Mouse (Mus musculus) heart, embryonic 10.5 days (tissue): ENCODE results near the gene Erg. TPM values are rescaled to one million over a fixed set of nuclear protein-coding genes. Genes with fewer than 3 reads are reported as not detected.

ENCODE experiments used
- DNase-seq: peaks from one replicate; pipeline ENCODE4 v3.0.0-alpha.2; 2017; ENCODE audit warnings: low spot score
- H3K27ac ChIP-seq: fragments of 300-500 bp; sonication (generic); 2 replicates; pipeline ENCODE4 v1.5.1; 2016; ENCODE audit warnings: mild to moderate bottlenecking
- H3K27me3 ChIP-seq: fragments of 300-500 bp; sonication (generic); 2 replicates; pipeline ENCODE4 v1.6.1; 2016; ENCODE audit warnings: mild to moderate bottlenecking; ENCODE audit not compliant: poor library complexity, insufficient read depth, severe bottlenecking
- H3K36me3 ChIP-seq: fragments of 300-500 bp; sonication (generic); 2 replicates; pipeline ENCODE4 v1.6.1; 2016; ENCODE audit warnings: mild to moderate bottlenecking, moderate library complexity
- H3K4me1 ChIP-seq: fragments of 300-500 bp; sonication (generic); 2 replicates; pipeline ENCODE4 v1.6.1; 2016; ENCODE audit warnings: mild to moderate bottlenecking
- H3K4me3 ChIP-seq: fragments of 300-500 bp; sonication (generic); 2 replicates; pipeline ENCODE4 v1.5.1; 2016; ENCODE audit warnings: mild to moderate bottlenecking, moderate library complexity
- H3K9me3 ChIP-seq: fragments of 300-500 bp; sonication (generic); 2 replicates; pipeline ENCODE4 v1.6.1; 2016; ENCODE audit warnings: mild to moderate bottlenecking, moderate library complexity
- WGBS: fragments of 180-500 bp; shearing (Covaris S2); methylation state at CpG from one replicate; pipeline ENCODE4 v1.1.7; 2016; 5-methylcytosine and 5-hydroxymethylcytosine counted together
- polyA plus RNA-seq: library from polyadenylated mRNA; unstranded; fragments of >200 nt; fragmentation: Nextera tagmentation; extraction: Ambion mirVana; gene quantifications from 2 replicates; pipeline ENCODE4 v1.2.1, GENCODE M21; 2016

Gene Erg
- polyA plus RNA-seq, 1 experiment from 2014 or later, result 5.9 TPM

DNA sequence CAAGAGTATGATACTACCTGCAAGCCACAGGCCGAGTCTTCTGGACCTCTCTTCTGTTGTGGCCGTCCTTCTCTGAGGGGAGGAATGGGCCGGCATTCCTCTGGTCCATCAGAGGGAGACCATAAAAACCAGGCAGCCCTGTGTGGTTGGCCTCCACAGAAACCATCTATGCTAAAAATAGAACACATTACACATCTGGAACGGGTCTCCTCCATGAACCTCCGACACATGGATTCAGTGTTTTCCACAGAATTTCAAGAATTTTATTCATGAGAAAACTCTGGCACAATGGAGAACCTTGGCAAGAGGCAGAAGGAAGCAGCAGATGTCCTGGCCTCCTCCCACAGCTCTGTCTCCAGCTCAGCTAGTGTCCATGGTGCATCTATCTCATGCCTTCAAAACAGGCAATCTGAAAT, 163.7 kb downstream of the Erg start:
- no peak overlapping the region for H3K4me3 ChIP-seq
- H3K4me1 ChIP-seq, result peaks cover 35% of the 10 kb centered on the region
- no peak for DNase-seq
- H3K36me3 ChIP-seq, result no peaks in the 10 kb centered on the region
- 52% methylated on average over 5 of the region's 5 CpGs for WGBS
- H3K27me3 ChIP-seq, result no peaks in the 10 kb centered on the region; the same call in 1 of the 2 replicates
- peak overlapping the region; percentile 44; the same call in 1 of the 2 replicates for H3K27ac ChIP-seq
- H3K9me3 ChIP-seq, result no peaks in the 10 kb centered on the region

DNA sequence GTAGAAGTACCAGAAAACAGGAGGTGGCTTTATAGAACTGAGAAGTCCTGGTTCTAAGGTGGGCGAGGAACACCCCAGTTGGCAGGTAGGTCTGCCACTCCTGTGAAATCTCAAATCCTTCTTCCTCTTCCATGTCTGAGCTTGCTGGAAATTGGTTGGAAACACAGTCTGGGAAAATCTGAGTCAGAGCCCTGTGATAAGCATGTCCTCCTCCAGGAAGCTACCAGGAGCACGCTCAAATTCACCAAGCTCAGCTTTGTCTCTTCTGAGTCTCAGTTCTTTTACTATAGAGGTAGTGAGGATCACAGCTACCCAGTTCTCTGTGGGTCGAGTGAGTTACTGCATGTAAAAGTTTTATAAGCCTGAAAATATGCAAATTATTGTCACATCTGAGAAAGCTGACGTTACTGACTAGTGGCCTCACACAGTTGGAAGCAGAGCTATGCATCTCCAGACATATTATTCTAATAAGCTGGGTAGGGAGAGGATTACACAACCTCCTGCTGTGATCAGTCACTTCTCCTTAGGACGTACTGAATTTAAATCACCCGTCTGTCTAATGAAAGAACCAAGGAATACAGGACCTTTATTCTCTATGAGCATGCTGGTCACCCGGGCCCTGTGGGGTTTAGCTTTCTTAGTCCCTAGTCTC, 165.0 kb downstream of the Erg start:
- Histone ChIP-seq H3K4me3 (no peak overlapping the region), H3K9me3 (no peaks in the 10 kb centered on the region)

DNA sequence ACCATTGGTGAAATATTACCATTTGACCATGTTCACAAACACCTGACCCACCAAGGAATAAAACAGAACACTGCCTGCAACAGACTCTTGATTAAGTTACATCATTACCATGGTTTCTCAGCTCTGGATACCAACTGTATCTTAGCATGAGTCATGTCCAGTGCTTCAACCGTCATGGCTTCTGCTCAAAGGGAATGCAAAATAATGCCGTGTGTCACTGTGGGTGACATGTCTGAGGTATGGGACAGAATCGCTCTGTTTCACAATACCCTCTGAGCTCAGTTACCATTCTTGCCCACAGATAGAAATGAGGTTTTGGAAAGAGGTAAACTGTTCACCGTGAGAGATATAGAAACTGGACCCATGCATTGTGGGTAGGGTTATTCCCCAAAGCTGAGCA, 170.5 kb downstream of the Erg start:
- no peak for DNase-seq
- H3K4me3 ChIP-seq, result no peak overlapping the region
- H3K9me3 ChIP-seq, result no peaks in the 10 kb centered on the region
- H3K27ac ChIP-seq, result no peak overlapping the region
- H3K27me3 ChIP-seq, result no peaks in the 10 kb centered on the region
- H3K36me3 ChIP-seq, result no peaks in the 10 kb centered on the region
- peaks cover 6% of the 10 kb centered on the region for H3K4me1 ChIP-seq
- WGBS, result 87% methylated on average over 4 of the region's 4 CpGs

More for the DNA sequence above, 165.0 kb downstream of the Erg start:
- WGBS, result 64% methylated on average over 7 of the region's 7 CpGs
- Histone ChIP-seq H3K27ac (0 out of 2 replicates have a peak overlapping the region, but pooled peaks have one; percentile 36), H3K36me3 (no peaks in the 10 kb centered on the region), H3K27me3 (no peaks in the 10 kb centered on the region), H3K4me1 (peaks cover 35% of the 10 kb centered on the region)
- DNase-seq, result no peak

DNA sequence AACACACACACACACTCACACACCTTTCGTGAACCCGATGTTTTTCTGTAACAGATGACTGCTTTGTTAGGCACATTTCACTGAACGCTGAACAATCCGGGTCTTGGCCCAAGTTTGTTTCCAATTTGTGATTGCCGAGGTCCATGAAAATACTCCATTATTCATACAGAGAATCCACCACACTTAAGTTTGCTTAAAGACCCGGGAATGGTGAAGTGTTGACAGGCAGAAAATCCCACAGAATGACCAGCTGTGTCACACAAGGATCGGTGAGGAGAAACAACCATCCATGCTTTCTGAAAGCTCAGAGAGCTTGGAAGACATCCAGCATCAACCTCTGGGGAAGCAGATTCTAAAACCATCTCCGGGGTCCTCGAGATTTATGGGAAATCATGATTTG, 171.0 kb downstream of the Erg start:
- Histone ChIP-seq H3K4me3 (no peak overlapping the region), H3K27me3 (no peaks in the 10 kb centered on the region), H3K36me3 (no peaks in the 10 kb centered on the region), H3K27ac (no peak overlapping the region), H3K4me1 (peaks cover 4% of the 10 kb centered on the region; the same call in 1 of the 2 replicates), H3K9me3 (no peaks in the 10 kb centered on the region)
- DNase-seq, result no peak
- 81% methylated on average over 9 of the region's 9 CpGs for WGBS

DNA sequence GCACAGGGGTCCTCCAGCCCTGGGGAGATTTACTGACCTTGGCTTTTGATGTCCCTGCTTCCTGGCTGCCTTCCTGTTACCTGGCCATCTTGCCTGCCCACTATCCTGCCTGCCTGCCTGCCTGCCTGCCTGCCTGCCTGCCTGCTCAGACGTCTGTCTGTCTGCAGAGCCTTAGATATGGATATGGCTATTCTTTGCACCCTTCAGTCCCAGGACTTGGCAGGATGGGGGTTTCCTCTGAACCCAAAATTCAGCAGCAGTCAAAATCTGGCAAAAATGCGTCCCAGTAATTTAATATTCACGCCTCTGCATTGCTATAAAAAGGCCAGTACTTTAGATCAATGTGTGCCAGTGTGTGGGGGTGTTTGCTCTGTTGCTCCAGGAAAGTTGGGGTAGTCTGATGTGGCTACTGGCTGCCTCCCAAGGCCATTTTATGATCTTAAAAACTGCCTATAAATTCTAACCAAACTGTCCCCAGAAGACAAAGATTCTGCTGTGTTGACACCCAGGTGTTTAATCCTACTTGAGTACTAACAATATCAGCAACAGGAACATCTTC, 172.9 kb downstream of the Erg start:
- DNase-seq, result no peak
- Histone ChIP-seq H3K9me3 (no peaks in the 10 kb centered on the region), H3K4me1 (peaks cover 4% of the 10 kb centered on the region; the same call in 1 of the 2 replicates), H3K27ac (no peak overlapping the region), H3K36me3 (no peaks in the 10 kb centered on the region), H3K4me3 (no peak overlapping the region), H3K27me3 (no peaks in the 10 kb centered on the region)
- 59% methylated on average over 3 of the region's 3 CpGs for WGBS

DNA sequence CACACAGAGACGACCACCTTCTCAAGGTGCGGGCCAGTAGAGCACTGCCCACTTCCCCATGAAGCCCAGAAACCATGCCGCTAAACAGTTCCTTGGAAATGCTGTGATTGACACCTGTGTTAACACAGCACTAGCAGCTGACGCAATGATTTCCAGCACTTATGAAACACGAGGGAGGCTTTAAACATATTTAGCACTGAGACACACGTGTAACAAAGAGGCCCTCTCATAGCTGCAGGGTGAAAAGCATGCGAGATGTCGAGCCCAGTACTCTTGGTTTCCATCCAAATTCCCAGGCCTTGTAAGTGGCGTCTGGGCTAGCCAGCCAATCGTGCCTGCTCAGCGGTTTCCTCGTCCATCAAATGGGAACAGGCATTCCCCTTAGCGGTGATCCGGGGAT, 178.3 kb downstream of the Erg start:
- no peaks in the 10 kb centered on the region for H3K27me3 ChIP-seq
- H3K9me3 ChIP-seq, result no peaks in the 10 kb centered on the region
- H3K4me3 ChIP-seq, result no peak overlapping the region
- peaks cover 3% of the 10 kb centered on the region; the same call in 1 of the 2 replicates for H3K36me3 ChIP-seq
- no peak overlapping the region for H3K27ac ChIP-seq
- DNase-seq, result no peak
- 66% methylated on average over 14 of the region's 14 CpGs for WGBS
- peaks cover 4% of the 10 kb centered on the region; the same call in 1 of the 2 replicates for H3K4me1 ChIP-seq

DNA sequence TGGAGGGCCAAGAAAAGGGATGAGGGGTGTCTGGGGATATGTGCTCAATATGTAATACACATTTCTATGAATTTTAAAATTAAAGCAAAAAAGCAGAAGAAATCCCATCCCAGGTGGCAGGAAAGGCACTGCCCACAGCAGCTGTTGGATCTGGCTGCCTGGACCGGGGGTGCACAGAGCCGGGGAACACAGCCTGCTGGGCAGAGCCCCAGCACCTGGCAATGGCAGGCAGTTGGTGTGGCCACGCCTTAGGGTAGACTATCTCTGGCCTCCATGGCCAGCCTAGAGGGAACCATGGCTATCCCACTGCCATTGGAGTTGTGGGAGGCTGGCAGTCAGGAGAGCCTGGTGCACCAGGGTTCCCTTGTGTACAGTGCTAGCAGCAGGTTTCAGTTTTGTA, 180.9 kb downstream of the Erg start:
- Histone ChIP-seq H3K27ac (0 out of 2 replicates have a peak overlapping the region, but pooled peaks have one; percentile 22), H3K4me1 (peaks cover 4% of the 10 kb centered on the region; the same call in 1 of the 2 replicates), H3K27me3 (no peaks in the 10 kb centered on the region), H3K36me3 (peaks cover 3% of the 10 kb centered on the region; the same call in 1 of the 2 replicates), H3K9me3 (no peaks in the 10 kb centered on the region), H3K4me3 (no peak overlapping the region)
- no peak for DNase-seq
- 92% methylated on average over 3 of the region's 3 CpGs for WGBS

DNA sequence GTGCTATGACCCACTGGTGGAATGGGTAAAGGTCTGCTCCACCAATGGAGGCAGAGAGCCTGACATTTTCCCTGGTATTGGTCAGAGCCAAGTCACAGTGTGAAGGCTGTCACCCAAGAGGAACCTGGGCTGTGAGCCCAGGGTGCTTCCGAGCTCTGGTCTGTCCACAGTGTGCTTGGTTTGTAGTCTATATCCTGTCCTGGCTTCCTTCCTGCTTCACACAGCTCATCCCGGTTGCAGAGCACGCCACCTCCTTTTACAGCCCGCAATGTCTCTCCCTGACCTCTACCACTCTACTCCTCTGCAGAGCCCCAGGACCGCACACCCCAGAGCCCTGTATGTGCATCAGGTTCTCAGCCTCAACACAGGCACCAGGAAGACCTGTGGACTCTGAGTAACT, 182.9 kb downstream of the Erg start:
- H3K36me3 ChIP-seq, result peaks cover 3% of the 10 kb centered on the region; the same call in 1 of the 2 replicates
- H3K4me1 ChIP-seq, result peaks cover 8% of the 10 kb centered on the region
- no peak overlapping the region for H3K4me3 ChIP-seq
- no peaks in the 10 kb centered on the region for H3K9me3 ChIP-seq
- no peaks in the 10 kb centered on the region for H3K27me3 ChIP-seq
- H3K27ac ChIP-seq, result no peak overlapping the region
- DNase-seq, result no peak
- WGBS, result 75% methylated on average over 5 of the region's 5 CpGs

DNA sequence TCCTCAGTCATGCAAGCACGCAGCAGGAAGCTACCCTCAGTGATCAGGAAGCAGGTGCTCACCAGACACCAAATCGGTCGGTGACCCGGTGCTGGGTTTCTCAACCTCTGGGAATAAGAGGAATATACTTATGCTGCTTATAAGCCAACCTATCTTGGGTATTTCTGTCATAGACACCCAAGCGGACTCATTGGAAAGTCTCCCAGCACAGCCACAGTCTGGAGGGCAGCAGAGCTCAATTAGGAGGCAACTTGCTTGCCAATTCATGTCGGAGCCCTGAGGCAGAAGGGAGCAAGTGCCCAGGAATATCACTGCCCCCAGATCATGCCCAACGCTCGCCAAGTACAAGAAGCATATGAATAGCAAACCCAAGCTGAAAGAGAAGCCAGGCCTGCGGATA, 184.5 kb downstream of the Erg start:
- Histone ChIP-seq H3K36me3 (peaks cover 3% of the 10 kb centered on the region; the same call in 1 of the 2 replicates), H3K27ac (no peak overlapping the region), H3K9me3 (no peaks in the 10 kb centered on the region), H3K4me3 (no peak overlapping the region), H3K27me3 (no peaks in the 10 kb centered on the region), H3K4me1 (peaks cover 8% of the 10 kb centered on the region)
- no peak for DNase-seq
- WGBS, result 82% methylated on average over 9 of the region's 9 CpGs

DNA sequence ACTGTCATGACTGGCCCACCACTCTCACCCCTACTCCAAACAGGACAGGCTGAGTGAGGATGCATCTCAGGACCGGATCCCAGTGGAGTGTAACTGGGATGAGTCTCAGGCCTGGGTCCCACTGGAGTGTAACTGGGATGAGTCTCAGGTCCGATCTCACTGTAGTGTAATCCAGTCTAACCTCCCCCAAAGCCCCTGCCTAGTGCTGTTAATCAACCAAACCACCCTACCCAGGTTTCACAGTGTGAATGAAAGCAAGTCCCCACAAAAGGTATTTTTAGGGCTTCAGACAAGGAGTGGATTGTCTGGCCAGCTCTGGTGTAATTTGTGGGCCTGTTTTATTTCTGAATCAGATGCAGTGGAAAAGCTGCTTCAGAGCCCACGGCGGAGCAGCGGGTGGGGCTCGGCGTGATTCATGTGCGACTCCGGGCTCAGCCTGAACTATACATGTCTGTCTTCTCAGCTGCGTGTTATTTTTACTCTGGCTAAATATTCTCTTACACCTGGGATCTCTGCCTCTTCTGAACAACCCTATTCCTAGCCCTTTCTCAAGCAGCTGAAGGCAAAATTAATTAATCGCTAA, 187.5 kb downstream of the Erg start:
- no peak for DNase-seq
- Histone ChIP-seq H3K9me3 (no peaks in the 10 kb centered on the region), H3K4me1 (peaks cover 16% of the 10 kb centered on the region)

DNA sequence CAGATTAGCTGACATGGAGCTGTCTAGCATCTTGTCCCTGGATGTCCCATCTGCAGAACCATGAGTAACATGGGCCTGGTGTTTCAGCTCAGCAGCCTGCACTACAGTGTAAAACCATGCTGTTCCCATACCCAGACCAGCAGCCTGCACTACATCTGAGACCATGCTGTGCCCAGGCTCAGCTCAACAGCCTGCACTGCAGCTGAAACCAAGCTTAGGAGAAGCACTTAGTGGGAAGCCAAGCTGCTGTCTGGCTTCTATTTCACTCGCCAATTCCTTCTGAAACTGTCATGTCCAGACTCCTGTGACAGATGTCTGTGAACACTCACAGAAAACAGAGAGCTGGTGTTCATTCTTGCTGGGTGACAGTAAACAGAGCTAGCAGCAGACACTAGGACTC, 195.6 kb downstream of the Erg start:
- no peaks in the 10 kb centered on the region for H3K36me3 ChIP-seq
- H3K27me3 ChIP-seq, result no peaks in the 10 kb centered on the region
- H3K27ac ChIP-seq, result peak overlapping the region; percentile 73
- 7% methylated on average over 1 of the region's 1 CpGs for WGBS
- DNase-seq, result peak; percentile 85
- no peak overlapping the region for H3K4me3 ChIP-seq
- H3K9me3 ChIP-seq, result no peaks in the 10 kb centered on the region
- peaks cover 39% of the 10 kb centered on the region for H3K4me1 ChIP-seq

More for the DNA sequence above, 187.5 kb downstream of the Erg start:
- WGBS, result 81% methylated on average over 11 of the region's 11 CpGs
- no peaks in the 10 kb centered on the region for H3K27me3 ChIP-seq
- H3K27ac ChIP-seq, result peak overlapping the region; percentile 17; the same call in 1 of the 2 replicates
- H3K36me3 ChIP-seq, result no peaks in the 10 kb centered on the region
- H3K4me3 ChIP-seq, result no peak overlapping the region

DNA sequence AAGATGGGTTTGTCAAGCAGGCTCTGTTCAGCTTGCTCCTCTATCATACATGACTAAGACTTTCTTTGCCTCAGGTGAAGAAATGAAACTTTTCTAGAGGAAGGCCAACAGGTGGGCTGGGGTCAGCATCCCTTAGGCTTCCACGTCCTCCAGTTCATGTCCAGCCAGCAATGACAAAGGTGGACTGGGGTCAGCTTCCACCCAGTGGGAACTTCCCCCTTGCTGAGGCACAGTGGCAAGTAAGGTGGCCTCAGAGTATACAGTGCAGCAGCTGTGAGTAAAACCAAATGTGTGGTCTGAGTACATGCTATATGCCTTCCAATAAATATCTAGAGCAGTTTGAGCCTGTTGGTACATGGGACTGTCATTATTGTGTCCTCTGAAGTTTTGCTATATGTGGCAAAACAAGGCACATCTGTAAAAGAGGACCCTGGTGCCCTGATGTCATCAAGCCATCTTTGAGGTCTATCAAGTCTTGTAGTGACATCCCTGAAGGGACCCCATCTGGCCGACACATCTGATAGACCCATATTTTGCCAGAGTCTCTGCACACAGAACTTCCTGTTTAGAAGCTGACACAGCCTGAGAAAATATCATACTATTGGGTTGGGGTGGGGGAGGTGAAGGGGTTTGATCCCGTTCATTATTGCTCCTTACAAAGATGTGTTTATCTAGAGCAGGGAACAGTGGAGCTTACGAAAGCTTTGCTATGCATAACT, 197.4 kb downstream of the Erg start:
- 84% methylated on average over 4 of the region's 4 CpGs for WGBS
- H3K4me1 ChIP-seq, result peaks cover 39% of the 10 kb centered on the region
- no peaks in the 10 kb centered on the region for H3K9me3 ChIP-seq
- H3K27me3 ChIP-seq, result no peaks in the 10 kb centered on the region
- no peaks in the 10 kb centered on the region for H3K36me3 ChIP-seq
- DNase-seq, result no peak
- no peak overlapping the region for H3K4me3 ChIP-seq
- H3K27ac ChIP-seq, result no peak overlapping the region

DNA sequence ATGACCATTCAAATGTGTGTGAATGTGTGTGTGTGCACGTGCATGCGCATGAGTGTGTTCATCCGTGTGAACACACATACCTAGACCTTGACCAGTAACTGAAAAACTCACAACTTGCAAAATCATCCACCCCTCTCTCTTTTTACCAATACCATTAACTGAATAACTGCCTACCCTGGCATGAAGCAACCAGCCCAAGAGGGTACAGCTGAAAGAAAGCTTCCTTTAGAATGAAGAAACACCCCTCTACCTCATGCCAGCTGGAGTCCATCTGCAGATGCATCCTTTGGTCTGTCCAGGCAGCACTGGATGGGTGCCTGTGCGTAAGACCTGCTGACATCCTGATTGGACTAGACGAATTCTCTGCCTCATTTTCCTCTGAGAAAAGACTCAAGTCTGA, 198.1 kb downstream of the Erg start:
- H3K36me3 ChIP-seq, result no peaks in the 10 kb centered on the region

More for the DNA sequence above, 198.1 kb downstream of the Erg start:
- no peak for DNase-seq
- 88% methylated on average over 5 of the region's 5 CpGs for WGBS
- Histone ChIP-seq H3K4me1 (peaks cover 39% of the 10 kb centered on the region), H3K4me3 (no peak overlapping the region), H3K27me3 (no peaks in the 10 kb centered on the region), H3K27ac (no peak overlapping the region), H3K9me3 (no peaks in the 10 kb centered on the region)
